Mouse (Mus musculus) frontal cortex, postnatal 10 days (tissue): ENCODE data around the gene Slc25a13.
"Not testable (repeated sequence)": the region's sequence is repeated elsewhere in the genome, so short reads cannot be mapped to it uniquely, and the experiment has no call there.

Source experiments
- DNase-seq, 2 experiments: peaks; one replicate each; pipeline ENCODE4 v3.0.0; 2022; ENCODE audit warnings: low spot score in 2 of 2, mixed read lengths in 1 of 2

The Slc25a13 gene

DNA sequence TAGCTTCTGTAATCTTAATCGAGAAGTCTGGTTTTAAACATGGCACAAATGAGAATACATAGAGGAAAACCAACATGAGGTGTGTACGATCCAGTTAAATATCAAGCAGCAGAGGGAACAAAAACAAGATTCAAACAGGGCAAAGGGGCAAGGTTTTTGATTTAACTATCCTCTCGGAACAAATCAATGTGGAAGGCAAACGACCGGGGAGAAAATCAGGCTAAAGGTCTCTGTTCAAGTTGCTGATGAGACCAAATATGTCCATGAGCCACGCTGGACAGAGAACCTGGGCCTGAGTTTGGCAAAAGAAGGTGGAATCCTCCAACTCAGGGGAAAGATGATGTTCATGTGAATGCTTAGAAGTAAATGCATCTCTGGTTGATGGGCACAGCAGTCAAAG is 14.5 kb downstream of the Slc25a13 start:
- no peak for DNase-seq

DNA sequence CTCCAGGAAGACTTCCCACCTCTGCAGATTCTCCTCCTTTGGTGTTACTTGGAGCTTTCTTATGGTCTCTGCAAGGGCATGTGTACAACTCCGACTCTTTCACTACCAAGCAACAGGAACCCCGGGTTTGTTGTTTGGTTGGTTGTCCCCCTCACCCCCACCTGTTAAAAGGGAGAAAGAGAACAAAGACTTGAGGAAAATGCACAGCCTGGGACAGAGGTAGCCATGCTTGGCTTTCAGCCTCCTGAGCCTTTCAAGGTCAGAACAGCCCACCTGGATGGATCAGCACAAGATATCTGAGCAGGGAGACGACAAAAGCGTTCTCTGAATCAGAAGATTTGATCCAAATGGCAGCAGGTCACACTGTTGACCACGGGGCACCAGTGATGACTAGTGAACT is 15.0 kb downstream of the Slc25a13 start:
- DNase-seq: no peak

DNA sequence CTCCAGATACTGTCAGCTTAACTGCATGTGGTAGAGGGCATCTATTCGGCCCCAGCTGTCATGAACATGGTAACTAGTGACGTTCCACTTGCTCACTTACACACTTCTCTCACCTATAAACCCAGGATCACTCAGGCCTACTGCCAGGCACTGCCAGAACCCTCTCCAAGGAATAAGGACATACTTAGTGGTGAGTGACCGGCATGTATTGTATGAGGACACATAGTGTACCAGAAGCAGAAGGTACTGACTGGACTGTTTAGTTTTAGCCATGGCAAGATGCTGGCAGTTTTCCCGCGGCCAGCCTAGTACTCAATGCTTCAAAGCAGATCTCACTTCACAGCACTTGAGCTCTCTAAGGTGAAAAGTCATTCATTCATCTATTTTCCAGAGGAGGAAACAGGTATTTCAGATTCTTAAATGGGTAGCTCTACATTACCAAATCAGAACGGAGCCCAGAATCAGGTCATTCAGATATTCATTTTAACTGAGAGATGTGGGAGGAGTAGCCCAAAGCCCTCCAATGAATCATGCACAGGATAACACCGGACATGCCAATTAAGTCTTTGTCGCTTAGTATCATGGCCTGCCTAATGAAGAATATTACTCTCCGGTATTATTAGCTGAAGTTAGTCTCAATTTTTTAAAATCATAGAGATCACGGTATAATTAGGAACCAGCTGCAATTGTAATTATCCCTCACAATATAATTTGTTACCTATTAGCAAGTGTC is 17.7 kb downstream of the Slc25a13 start:
- no peak for DNase-seq

DNA sequence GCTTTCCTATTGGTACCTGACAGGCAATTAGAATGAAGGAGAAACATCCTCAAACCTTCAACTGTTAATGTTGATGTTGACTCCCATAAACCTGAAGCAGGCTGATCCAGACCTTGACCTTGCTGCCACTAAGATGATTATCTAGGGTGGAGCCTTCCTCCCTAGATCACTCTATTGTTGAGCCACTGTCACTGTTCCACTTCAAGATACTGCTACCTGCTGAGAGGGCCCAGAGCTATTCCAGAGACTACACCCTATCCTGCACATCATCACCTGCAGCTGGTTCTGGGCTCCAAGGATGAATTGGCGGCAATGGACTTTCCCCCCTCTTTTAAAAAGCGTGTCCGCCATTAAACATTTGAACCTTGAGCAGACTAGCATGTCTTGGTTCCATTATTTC is 18.9 kb downstream of the Slc25a13 start:
- not testable (repeated sequence) for DNase-seq

DNA sequence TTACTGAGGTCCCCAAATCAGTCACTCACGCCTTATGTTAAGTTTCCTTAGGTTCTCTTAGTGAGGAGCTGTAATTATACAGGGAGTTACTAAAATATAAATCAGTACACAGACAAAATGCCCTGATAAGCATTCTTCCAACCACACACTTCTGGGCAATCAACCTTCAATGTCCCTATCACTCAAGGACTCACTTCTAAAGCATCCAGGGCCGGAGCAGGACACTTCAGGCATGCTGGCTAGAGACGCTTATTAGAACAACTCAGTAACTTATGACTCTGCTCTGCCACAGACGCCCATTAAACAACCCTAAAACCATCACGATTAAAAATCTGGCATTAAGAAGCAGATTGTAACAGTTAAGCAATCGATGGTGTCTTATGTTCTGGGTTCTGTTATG is 19.6 kb downstream of the Slc25a13 start:
- DNase-seq: no peak

DNA sequence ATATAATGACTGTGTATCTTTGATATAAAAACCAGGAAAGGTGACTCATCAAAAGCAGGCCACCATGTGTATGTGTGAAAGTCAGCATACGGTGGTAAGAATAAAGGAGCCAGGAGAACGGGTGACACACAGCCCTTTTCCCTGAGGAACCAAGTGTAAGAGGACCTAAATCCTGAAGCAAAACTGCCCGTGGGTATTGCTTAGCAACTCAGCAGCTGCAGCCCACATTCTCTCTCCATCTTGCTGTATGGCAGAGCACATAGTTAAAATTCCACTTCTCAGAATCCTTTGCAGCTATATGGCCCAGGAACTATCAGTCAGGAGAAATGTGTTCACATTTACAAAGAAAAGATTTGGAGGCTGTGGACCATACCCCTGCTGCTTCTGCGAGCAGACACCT is 20.4 kb downstream of the Slc25a13 start:
- DNase-seq: no peak

DNA sequence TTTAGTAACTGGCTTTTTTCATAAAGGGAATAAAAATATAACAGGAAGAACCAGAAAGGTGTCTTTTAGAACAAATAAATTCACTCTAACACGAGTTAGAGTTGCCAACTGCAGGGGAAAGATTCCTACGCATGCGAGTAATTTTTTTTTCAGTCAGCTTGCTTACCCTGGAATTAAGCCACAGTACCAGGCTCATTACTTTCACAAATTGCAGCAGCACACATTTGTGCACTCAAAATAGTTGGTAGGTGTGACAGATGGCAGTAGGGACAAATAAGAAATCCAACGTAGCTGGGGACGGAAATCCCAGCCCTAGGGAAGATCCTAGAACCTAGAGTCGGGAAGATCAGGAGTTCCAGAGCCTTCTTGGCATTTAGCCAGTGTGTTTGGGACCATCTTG is 22.1 kb downstream of the Slc25a13 start:
- DNase-seq: no peak

DNA sequence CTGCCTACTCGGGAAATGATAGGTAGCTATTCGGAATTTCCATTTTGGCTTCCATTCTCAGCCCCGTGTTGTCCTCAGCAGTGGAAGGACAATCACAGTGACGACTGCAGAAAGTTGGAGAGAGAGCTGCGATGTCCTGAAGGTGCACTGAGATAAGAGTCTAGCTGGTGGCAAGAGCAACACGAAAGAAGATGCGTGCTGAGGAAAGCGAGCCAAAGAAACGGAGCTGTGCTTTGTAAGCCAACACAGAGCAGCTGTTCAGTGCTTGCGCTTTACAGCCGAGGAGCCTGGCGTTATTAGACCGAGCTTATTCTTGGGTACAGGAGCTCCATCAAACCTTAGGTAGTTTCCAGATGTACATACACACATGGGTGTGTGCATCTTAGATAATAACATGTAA is 23.1 kb downstream of the Slc25a13 start:
- no peak for DNase-seq

DNA sequence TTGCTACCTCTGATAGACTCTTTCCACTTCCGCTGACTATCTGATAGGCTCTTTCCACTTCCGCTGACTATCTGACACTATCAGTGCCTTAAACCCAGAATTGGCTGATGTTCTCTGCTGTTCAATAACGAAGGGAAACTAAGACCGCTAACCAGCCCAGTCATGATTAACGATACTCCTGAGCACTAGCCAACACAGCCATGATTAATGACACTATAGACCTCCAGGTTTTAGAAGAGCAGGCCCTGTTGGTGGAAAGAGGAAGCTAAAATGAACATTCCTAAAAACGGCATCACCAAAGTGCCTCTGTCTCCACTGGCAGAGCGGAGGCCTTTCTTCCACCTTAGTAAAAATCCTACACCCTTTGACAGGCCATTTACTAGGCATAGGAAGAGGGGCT is 24.6 kb downstream of the Slc25a13 start:
- DNase-seq: no peak

DNA sequence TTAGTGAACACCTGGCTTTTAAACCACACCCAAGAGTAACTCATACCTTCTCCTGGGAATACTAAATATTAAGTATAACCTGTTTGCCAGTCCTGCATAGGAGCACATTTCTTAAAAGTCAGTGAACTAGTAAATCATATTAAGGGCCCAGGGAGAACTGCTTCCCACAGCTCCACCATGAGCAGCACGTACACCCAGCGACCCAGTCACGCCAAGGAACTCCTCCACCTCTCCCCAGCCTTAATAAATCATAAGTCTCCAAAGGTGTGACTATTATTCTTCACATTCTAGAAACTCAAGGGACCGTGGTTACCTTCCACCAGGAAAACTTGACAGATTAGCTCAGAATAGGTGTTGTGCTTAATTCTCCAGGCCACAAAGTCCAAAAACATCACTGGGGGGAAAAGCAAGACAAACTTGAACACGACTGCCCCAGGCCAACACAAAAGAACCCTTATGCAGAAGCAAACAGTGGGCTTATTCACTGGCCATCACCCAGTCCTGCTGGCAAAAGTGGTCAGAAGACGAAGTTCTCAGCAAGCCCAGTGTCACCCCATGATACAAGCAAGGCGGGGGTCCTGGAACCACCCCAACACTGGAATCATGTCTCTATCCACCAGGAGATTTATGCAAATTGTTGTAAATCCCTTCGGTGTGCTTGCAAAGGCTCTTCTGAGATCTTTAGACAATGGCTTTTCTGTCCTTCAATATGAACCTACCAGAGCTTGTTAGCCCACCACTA is 25.2 kb downstream of the Slc25a13 start:
- no peak for DNase-seq

DNA sequence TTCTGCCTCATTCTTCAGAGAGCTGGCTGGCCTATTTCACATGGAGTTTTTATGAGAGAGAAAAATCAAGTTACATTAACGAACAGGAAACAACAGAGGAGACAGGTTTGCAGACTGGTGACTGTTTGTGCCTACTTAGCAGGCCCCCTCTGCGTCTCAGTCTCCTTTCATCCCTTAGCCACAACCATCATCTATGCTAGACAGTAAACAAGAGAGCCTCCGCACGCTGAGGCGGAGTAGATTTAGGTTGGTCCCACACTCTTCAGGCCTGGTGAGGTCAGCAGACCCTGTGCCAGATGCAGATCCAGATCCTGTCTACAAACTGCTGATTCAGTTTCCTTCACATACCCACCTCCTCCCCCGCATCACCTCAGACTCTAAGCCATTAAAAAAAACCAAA is 28.0 kb downstream of the Slc25a13 start:
- DNase-seq: no peak

DNA sequence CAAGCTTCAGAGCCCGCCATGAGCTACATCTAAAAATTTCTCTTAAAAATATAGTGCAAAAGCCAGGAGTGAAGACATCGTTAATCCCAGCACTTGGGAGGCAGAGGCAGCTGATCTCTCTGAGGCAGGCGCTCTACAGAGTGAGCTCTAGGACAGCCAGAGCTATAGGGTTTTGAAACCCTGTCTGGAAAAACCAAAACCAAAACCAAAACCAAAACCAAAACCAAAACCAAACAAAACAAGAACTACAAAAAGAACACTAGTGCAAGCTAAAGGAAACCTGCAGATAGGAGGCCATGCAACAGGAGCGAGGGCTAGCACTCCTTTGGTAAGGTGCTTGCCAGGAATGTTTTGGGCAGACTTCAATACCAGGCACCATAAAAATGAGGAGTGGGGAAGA is 30.5 kb downstream of the Slc25a13 start:
- DNase-seq: no peak

DNA sequence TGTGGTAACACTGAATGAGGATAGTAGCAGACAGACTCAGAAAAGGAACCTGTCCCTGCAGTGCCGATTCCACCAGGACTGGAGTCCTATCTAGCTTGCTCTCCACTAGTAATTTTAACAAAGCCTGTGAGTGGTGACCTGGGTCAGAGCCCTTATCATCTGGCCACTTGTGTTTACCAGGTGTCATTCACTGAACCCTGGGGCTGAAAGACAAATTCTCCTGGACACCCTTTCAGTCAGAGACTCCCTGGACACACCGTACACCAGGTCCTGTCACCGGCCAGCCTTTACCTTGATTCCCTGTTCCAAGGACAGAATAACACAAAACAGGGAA is 31.3 kb downstream of the Slc25a13 start:
- DNase-seq: no peak

DNA sequence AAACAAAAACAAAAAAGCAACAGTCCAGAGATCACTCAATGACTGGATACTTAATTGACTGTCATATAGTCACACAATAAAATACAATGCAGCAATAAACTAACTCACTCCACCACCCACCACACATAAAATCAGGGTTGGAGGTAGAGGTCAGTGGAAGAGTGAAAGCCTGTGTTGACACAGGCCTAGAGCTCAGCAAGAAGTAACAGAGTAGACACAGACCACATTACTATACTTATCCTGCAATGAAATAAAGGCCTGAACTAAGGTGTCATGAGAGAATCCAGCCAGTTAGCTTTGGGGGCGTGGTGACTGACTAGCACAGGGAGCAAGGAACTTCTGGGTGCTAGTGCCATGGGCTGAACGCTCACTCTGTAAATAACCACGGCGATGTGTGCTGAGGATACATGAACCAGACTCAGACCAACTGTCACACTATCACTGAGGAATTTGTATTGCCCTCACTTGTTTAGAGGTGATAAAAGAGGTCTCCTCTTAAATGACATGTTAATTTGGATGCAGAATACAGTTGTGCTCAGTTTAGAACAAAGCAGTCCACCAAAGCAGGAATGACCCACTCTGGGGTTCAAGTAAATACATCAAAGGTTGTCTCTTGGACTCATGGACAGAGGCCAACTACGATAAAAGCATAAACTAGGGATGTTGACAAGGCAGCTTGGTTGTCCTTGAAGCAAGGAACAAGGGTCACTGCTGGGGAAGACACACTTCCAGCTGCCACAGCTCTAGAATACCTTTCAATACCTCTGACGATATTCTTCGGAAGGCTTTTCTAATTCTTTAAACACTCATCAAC is 31.8 kb downstream of the Slc25a13 start:
- no peak for DNase-seq

DNA sequence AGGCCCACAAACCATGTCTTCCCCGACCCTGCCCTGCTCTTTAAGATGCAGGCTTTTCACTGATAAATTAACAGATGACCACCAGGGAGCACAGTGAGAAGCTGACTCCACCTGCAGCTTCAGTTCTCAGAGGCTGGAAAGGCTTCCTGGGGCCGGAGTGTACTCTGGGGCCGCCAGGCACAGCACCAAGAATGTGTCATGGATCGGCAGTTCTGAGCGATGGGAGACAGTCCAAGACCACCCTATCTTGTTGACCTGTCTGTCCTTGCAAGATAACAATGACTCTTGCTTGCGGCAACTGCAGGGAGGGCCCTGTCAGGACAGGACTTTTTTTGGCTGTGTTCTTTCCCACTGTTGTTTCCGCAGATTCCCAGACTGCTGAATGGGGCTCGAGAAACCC is 33.4 kb downstream of the Slc25a13 start:
- no peak for DNase-seq

DNA sequence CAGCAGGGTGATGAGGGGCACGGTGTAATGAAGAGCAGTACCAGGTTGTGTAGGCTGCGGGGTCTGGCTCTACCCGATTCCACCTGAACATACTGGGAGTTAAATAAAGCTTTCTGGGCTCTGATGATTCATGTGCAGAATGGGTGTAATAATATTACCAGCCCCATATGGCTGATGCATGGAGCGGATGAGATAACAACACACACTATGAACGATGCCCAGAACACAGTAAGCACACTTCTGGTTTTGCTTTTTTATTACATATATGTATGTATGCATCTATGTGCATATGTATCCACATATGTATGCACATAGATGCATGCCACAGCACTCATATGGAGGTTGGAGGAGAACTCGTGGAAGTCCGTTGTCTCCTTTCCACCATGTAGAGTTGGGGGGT is 34.8 kb downstream of the Slc25a13 start:
- no peak for DNase-seq

DNA sequence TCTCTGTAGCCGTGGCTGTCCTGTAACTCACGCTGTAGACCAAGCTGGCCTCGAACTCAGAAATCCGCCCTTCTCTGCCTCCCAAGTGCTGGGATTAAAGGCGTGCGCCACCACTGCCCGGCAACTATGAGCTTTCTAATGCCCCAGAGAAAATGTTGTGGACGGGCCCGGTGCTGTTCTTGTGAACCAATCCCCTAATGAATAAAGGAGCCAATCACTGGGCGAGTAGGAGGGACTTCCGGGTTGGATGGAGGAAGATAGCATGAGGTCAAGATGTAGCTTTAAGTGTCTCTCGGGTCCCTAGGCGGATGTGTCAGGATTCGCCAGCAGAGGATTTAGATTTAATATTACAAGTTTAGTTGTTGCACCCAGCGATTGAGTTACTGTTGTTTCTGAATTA is 38.6 kb downstream of the Slc25a13 start:
- not testable (repeated sequence) for DNase-seq

DNA sequence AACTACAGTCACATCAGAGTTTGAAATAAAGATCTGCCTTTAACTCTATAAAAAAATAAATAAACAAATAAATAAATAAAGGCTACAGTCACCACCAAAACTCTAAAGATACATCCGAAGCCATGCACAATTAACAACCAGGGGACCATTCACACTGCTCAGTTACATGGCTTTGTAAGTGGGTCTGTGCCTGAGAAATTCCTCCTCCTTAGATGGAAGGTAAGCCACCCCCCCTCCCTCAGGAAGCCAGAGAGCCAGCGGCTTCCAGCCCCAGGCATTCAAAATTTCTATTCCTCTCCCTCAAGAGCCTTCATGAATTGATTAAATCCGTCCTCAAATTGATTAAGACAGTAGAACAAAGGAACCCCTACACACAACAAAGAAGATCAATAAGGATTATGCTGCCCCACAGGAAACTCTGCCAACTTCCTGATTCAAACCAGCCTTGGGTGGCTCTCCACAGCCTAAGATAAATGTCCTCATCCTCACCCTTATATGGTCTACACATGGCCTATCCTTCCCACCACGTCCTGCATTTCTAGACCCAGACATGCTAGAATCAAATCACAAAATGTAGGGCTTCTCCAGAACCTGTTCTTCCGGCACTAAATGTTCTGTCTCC is 41.5 kb downstream of the Slc25a13 start:
- DNase-seq: no peak

DNA sequence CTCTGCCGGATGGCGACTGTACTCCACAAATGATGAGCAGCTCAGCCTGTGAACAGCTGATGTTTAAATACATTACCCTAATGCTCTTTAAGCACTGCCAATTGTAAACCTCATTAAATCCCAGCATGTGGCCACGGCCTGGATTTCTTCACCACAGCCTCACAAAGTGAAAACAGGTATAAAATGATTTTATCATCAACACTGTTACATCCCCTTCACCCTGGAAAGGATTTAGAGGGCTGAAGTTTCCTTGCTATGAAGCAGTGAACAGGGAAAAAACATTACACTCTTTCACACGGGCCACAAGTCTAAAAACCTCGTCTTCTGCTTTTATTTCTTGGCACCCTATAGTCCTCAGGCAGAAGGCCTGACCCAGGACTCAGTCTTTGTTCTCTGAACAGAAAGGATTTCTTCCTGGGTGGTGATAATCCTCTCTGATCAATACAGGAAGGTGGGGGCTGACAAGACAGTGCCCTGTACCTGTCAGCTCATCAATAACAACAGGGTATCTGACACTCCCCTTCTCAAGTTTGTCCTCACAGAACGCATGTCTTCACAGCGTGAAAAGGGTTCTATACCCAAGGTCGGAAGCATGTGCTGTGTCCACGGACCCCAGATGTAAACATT is 42.9 kb downstream of the Slc25a13 start:
- DNase-seq: no peak

DNA sequence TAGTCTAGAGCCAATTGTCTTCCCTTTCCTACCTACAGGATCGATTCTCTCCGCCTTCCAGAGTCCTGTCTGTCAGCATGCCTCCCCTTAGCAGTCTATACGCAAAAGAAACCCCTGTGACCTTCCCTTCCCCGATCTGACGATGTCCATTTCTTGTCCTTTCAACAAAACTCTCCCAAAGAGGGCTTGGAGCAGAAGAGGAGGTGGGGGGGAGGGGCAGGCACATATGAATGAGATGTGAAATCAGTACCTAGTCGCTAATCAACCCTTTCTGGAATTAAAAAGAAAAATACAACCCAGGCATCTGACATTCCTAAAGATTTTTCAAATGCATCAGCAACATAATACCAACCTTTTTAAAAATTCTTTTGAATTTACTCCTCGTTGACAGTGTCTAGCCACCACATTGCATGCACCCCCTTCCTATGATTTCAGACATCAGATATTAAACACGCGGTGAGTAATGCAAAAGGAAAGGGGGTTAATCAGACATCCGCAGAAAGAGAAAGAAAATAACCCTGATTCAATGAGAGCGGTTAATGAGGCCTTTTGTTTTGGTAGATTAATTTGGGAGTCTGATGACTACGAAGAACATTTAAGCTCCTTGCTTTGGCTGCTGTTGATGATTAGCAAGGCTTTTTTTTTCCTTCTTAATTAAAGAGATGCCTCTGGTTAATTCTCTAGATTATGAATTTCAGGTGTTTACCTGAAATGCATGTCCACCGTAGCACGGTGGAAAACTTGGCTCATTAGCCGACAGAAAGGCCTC is 43.6 kb downstream of the Slc25a13 start:
- DNase-seq: no peak

DNA sequence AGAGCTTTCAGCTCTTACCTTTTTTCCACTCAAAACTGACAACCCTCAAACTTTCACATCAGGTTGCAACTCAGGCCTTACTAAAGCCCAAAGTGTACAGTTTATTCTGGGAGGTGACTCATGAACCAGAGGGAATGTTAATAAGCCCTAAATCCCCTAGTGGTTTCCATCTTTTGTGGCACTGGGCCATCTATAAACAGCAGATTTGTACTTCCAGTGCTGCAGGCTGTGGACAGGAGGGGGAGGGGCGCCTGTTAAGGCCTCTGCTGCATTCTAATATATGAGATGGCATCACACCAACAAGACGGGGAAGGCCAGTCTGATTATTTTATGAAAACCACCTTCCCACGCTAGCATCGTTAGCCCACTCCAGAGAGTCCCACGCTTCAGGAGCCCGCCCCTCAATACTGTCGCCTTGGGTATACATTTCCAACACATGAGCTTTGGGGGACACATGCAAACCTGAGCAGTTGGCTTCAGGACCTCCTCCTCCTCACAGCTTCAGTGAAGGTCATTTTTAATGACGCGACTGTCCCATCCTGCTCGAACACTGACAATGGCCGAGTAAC is 48.3 kb downstream of the Slc25a13 start:
- no peak for DNase-seq
